Mouse (Mus musculus) kidney, adult 11 months (tissue): ENCODE results near the gene Myo1d.

Experiments used
- DNase-seq: peaks from one replicate; pipeline ENCODE4 v3.0.0; 2022

The Myo1d gene

DNA sequence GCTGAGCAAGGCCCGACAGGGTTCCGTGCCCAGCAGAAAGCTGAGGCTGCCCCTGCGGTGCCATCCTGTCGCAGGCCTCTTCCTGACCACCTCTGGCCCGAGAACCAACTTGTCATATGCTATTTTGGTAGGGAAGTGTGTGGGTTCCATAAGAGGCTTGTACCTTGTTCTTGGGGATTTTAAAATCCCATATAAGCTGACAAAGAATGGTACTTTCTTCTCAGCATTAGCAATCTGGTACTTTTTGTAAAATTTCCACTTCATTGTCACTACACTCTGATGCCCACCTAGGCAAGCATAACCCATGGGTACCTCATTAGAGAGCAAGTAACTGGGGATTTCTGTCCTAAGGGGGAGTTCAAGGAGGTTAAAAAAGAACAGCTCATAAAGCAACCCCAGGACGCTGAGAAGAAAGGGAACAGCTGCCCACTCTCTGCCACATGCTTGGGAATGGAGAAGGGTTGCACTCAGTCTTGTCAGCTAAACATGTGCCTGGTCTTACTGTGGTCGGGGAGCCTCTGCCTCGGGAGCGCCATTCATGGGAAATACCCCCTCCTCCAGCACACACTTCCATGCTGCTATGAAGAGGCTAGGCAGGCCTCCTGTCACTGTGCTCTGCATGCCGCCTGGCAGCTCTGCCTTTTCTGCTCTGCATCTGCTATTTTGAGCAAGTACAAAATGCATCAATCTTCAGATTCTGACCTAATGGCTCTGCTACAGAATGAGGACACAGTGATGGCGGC is 281.3 kb downstream of the Myo1d start:
- no peak for DNase-seq

DNA sequence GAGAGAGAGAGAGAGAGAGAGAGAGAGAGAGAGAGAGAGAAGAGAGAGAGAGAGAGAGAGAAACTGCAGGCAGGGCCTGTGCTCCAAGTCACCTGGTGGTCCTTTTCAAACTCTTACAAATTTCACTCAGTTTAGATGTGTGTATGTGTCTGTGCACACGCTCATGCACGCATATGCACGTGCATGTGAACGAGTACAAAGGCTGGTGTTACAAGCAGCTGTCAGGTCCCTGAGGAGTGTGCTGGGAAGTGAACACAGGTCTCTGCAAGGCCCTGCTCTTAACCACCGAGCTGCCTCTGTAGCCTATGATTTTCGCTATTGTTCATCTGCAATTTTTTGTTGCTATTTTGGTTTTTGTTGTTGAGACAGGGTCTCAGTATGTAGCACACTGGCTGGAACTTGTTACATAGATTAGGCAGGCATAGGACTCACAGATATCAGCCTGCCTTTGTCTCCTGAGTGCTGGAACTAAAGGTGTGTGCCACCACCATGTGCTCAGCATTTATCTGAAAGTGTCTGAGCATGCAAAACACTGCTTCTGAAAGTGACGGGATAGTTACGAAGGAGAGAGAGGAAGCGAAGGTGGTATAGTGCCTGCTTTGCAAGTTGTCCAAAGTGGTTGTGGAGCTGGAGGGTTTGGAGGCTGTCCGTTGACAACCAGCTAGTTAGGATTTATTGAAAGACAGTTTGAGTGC is 282.5 kb downstream of the Myo1d start:
- DNase-seq = no peak

- no peak for DNase-seq
Measured at GRCm38 (mm10) chr11:80496640-80497039, 283.2 kb downstream of the Myo1d start.

- no peak for DNase-seq
Measured at GRCm38 (mm10) chr11:80495972-80496371, 283.9 kb downstream of the Myo1d start.

- DNase-seq = no peak
Measured at GRCm38 (mm10) chr11:80494852-80495251, 285.0 kb downstream of the Myo1d start.

GRCm38 (mm10) chr11:80493186-80493585 is 286.6 kb downstream of the Myo1d start:
- no peak for DNase-seq

DNA sequence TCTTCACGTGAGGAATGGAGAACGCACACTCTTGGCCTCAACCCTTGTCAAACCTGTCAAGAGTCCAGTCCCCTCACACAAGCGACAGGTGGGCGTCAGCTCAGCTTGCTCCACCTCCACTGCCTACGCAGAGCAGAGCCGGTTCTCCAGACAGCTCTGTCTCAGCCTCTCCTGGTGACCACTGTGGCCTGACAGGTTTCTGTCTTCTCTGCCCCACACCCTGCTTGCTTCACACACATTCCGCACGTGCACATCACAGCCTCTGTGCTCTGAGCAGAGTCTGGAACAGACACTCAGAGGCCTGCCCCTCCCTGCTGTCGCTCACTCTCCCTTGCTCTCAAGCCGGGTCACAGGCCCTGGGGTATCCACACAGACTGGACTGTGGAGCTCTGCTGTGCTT is 289.0 kb downstream of the Myo1d start:
- no peak for DNase-seq

DNA sequence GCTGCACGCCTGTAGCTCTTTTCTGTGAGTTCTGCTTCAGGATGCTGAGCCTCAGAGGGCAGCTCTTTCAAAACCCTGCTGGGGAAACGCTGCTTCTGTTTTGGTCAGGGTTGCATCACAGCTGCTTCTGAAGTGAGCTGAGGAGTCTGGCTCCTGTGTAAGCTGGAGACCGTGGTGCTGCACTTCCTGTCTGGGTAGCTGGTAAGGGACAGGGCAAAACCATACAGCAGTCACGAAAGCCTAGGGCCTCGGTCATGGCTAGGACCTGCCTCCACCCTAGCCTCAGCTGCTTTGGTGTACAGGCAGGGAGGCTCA is 290.0 kb downstream of the Myo1d start:
- DNase-seq = no peak

- DNase-seq = no peak
Measured at GRCm38 (mm10) chr11:80489172-80489881, 290.5 kb downstream of the Myo1d start.

GRCm38 (mm10) chr11:80487904-80488587 is 291.8 kb downstream of the Myo1d start:
- no peak for DNase-seq

DNA sequence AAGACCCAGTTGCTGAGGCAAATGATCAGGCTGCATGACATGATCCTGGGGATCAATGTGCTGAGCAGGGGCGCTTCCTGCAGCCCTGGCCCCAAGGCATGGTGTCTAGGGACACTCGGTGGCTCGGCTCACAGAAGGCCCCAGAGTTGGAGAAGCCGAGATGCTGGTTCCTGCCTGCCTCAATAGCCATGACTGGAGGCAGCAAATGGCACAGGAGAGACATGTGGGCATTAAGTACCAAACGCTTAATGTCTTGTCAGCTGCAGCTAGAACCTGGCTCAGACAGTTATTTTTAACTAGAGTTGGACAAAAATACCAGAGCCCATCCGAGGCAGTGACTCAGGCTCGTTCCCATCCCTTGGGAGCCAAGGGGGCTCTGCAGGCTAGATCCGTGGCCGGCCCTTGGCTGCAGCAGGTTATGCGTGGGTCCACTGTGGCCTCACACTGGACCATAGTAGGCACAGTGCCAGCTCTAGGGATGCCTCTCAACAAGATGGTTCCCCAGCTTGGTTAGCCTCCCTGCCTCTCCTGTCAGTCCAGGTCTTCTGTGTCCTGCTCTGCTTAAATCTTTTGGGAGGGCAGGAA is 294.1 kb downstream of the Myo1d start:
- no peak for DNase-seq

DNA sequence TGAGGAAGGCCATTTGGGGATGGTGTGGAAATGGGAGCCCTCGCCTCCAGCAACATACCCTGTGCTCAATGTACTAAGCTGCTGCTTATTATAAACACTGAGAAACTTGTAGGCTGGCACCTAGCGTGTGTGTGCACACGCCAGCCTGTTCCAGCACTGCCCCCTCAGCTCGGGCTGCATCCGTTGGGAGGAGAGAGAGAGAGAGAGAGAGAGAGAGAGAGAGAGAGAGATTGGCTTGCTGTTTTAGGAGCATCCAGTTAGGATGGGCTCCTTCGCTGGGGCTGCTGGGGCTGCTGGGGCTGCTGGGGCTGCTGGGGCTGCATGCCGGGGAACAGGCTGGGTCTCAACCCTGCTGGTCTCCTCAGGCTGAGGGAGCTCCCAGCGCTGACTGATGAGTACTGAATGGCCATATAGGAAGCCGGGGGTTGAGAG is 294.7 kb downstream of the Myo1d start:
- DNase-seq = no peak

DNA sequence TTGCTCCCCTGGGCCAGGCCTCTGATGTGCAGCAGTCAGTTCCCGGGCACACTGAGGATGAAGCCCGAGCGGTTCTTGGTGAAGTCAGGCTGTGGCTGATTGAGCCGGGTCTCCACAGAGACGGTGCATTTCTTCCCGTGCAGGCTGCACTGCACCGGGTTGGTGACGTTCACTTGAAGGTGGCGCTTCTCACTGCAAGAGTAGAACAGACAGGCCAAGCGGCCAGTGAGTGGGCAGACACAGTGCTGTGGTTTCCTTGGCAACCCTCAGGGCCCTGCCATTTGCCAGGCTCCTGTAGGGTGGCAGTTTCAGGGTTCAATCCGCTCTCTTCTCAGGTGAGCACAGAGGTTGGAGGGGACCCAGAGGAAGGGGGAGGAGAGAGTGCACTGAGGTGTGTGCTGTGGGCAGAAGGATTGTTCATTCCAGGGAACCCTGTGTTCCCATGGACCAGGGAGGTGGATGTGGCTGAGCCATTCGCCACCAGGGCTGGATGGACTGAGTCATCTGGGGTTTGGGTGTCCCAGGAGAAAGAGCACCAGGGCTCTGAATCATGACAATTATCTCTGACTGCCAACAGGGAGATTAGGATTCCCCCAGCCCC is 295.5 kb downstream of the Myo1d start:
- DNase-seq = no peak

DNA sequence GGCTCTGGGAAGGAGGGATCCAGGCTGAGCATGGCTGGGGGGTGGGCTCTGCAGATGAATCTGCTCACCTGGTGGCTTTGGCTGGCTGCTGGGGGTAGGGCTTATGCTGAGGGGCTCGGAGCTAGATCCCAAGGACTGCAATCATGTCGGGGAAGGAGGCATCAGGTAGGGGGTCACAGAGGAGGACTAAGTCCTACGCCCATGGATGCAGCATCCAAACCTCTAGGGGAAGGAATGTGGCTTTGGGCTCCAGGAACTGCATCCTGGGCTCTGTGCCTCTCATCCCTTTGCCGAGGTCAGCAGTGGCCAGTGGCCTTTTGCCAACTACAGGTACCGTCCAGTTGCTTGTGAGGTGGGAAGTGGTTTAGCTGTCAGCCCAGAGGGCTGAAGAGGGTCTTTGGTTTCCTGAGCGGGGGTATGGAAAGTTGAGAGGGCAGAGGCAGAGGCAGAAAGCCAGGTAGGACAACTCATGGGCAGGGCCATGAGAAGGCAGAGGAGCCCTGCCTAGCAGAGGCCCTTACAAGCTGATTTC is 296.2 kb downstream of the Myo1d start:
- DNase-seq = no peak

DNA sequence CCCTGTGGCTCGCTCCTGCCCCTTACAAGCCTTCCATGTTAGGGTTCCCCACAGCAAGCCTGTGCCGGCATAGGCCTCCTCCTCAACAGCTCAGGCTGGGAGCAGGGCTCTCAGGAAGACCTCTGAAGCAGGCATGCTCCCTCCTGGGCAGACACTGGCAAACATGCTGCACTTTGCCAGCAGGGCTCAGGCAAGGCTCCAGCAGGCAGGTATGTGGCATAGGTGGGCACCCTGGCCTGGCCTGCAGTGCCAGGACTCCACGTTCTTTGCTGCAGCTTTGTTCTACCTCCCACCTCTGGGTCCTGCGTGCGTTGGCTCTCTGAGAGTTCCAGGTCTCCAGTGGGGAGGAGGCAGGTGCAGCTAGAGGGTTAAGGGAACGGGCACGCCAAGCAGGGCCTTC is 296.9 kb downstream of the Myo1d start:
- DNase-seq = no peak

- DNase-seq = no peak
Measured at GRCm38 (mm10) chr11:80482347-80482746, 297.5 kb downstream of the Myo1d start.

GRCm38 (mm10) chr11:80481409-80482050 is 298.3 kb downstream of the Myo1d start:
- DNase-seq = no peak

DNA sequence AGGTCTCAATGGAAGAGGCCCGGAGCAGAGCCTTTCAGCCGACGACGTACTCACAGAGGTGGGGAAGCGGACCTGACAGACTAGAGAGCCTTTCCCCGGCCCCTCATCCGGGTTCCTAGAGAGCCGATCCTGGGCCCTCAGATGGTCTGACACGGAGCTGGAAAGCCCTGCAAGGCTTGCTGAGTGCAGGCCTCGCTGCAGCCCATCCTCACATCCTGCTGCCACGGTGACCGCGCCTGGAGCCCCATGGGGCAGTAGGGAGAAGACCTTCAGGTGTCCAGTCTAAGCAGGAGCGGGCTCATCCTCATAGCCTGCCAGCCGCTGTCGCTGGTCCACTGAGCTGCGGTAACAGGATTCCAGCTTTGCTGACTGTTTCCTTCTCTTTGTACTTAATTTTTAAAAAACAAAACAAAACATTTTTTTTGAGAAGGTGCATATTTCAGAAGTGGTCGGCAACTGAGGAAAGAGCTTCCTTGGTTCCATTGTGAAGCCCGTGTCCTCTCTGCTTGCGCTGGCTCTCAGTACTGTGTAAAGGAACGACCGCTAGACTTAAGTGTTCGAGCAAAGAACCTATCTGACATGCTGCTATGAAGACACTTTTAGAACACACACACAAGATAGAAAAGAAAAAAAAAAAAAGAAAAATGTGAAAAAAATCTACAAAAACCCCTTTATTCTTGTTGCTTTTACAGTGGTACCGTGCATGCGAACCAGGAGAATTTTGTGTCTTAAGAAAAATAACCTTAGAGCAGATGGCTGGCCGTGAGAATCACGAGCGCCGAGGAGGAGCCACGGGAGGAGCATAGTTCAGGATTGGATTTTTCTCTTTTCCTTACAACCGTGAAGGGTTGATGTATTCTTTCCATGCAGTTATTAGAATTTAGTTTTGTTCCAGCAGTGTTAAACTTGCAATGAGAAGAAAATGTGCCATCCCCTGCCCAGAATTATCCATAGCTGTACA is 299.6 kb downstream of the Myo1d start:
- DNase-seq = no peak

GRCm38 (mm10) chr11:80479425-80479824 is 300.4 kb downstream of the Myo1d start:
- DNase-seq = no peak

GRCm38 (mm10) chr11:80478694-80479412 is 301.0 kb downstream of the Myo1d start:
- no peak for DNase-seq
